Mouse (Mus musculus): Measurements from ENCODE around the gene Srr.

DNA sequence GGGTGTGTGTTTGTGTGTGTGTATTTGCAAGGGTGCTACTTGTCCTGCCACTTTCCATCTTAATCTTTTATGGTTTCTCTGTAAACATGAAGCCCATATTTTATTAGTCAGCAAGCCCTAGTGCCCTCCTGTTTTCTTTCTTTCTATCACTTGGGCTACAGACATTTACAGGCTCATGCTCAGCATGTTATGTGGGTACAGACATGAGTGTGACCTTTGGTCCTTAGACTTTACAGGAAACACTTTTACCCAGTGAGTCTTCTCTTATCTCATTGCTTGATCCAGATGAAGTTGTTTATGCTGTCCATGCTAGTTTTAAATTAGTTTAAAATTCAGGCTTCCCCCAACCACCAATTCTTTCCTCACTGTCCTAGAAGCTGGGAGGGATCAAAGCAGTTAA, 36.2 kb upstream of the Srr start:
- TF ChIP-seq CTCF (IDR thresholded peaks at IDR 0.05; ENCODE audit: control insufficient read depth, insufficient read depth, insufficient replicate concordance, low read depth, low read length), result no peak
- TF ChIP-seq POLR2A (IDR thresholded peaks at IDR 0.05; ENCODE audit: control insufficient read depth, low read depth, low read length), result no peak
